14 mouse cellular contexts compared by ENCODE assay signal in genomic region chr16:44614235-44614634, GRCm38 (mm10).
"Had no signal": no experiment of that assay in that cellular context is flagged by ENCODE, and none has a peak within 500 bp of the region (broad histone marks: within the 10 kb centered on the region; RNA-seq: fewer than 3 reads in every experiment).

No protein-coding gene starts in this region.

- H3K9me3 ChIP-seq: liver, embryonic 13.5 days; lung, embryonic 15.5 days; midbrain, embryonic 13.5 days; neural tube, embryonic 15.5 days had no signal

- H3K27me3 ChIP-seq: liver, embryonic 13.5 days; lung, embryonic 15.5 days; midbrain, embryonic 13.5 days; neural tube, embryonic 15.5 days had no signal

- ATAC-seq: liver, postnatal 0 days; midbrain, embryonic 13.5 days had no signal

- H3K4me1 ChIP-seq: liver, embryonic 13.5 days had no signal

- H3K36me3 ChIP-seq: liver, embryonic 13.5 days; lung, embryonic 15.5 days; midbrain, embryonic 13.5 days; neural tube, embryonic 15.5 days had no signal

- H3K4me2 ChIP-seq: liver, embryonic 13.5 days; lung, embryonic 15.5 days; midbrain, embryonic 13.5 days; neural tube, embryonic 15.5 days had no signal

- H3K27ac ChIP-seq: layer of hippocampus, adult 2 months; liver, embryonic 13.5 days; midbrain, embryonic 13.5 days; neural tube, embryonic 15.5 days; stomach, postnatal 0 days had no signal

- H3K4me3 ChIP-seq: layer of hippocampus, adult 2 months; liver, embryonic 13.5 days; lung, embryonic 15.5 days; midbrain, embryonic 13.5 days; myocyte; neural tube, embryonic 15.5 days had no signal

- H3K9ac ChIP-seq: liver, embryonic 13.5 days; liver, postnatal 0 days; lung, embryonic 15.5 days; midbrain, embryonic 13.5 days; neural tube, embryonic 15.5 days had no signal

- DNase-seq: kidney, adult 11 months; kidney, postnatal 10 days; kidney, postnatal 4 days; liver, embryonic 13.5 days; liver, postnatal 0 days; right cerebral cortex, adult 18-20 months; right cerebral cortex, postnatal 25 days; thymus, postnatal 4 days had no signal
